Mouse (Mus musculus) hindbrain, embryonic 16.5 days (tissue): Measurements from ENCODE around the gene Tirap. TPM values are rescaled to one million over a fixed set of nuclear protein-coding genes. Genes with fewer than 3 reads are reported as not detected.

ENCODE experiments used
- ATAC-seq: fragments of 200-750 bp; cut with Nextera tagmentation; 2 replicates; pipeline ENCODE4 v1.8.0; 2017; ENCODE audit warnings: moderate TSS enrichment, moderate library complexity
- H3K27ac ChIP-seq: fragments of 300-500 bp; sonication (generic); 2 replicates; pipeline ENCODE4 v1.5.1; 2014; ENCODE audit warnings: low read depth, mild to moderate bottlenecking, control low read depth, low read length, moderate library complexity
- H3K27me3 ChIP-seq: fragments of 300-500 bp; sonication (generic); replicated peaks from 2 replicates; pipeline ENCODE4 v1.6.1; 2014; ENCODE audit warnings: low read length; ENCODE audit not compliant: control insufficient read depth, insufficient read depth
- H3K36me3 ChIP-seq: fragments of 300-500 bp; sonication (generic); 2 replicates; pipeline ENCODE4 v1.6.1; 2014; ENCODE audit warnings: mild to moderate bottlenecking, low read length, moderate library complexity, mixed read lengths; ENCODE audit not compliant: control insufficient read depth, insufficient read depth
- H3K4me1 ChIP-seq: fragments of 300-500 bp; sonication (generic); 2 replicates; pipeline ENCODE4 v1.6.1; 2014; ENCODE audit warnings: low read depth, low read length; ENCODE audit not compliant: control insufficient read depth, insufficient read depth
- H3K4me2 ChIP-seq: fragments of 300-500 bp; sonication (generic); 2 replicates; pipeline ENCODE4 v1.6.1; 2014; ENCODE audit warnings: mild to moderate bottlenecking, low read length, control low read depth, moderate library complexity
- H3K4me3 ChIP-seq: fragments of 300-500 bp; sonication (generic); 2 replicates; pipeline ENCODE4 v1.5.1; 2014; ENCODE audit warnings: mild to moderate bottlenecking, low read length, control low read depth, moderate library complexity
- H3K9ac ChIP-seq: fragments of 300-500 bp; sonication (generic); 2 replicates; pipeline ENCODE4 v1.6.1; 2014; ENCODE audit warnings: low read depth, mild to moderate bottlenecking, control low read depth, low read length, moderate library complexity
- H3K9me3 ChIP-seq: fragments of 300-500 bp; sonication (generic); 2 replicates; pipeline ENCODE4 v1.6.1; 2014; ENCODE audit warnings: mild to moderate bottlenecking, low read length, moderate library complexity; ENCODE audit not compliant: control insufficient read depth
- WGBS: fragments of 180-500 bp; shearing (Covaris S2); extraction: QIAGEN DNeasy Blood & Tissue Kit; methylation state at CpG from one replicate; pipeline ENCODE4 v1.1.7; 2014; 5-methylcytosine and 5-hydroxymethylcytosine counted together
- polyA plus RNA-seq: library from polyadenylated mRNA; unstranded; fragments of >200 nt; fragmentation: Nextera tagmentation; extraction: Ambion mirVana; gene quantifications from 2 replicates; pipeline ENCODE4 v1.2.1, GENCODE M21; 2015

Tirap gene
- polyA plus RNA-seq, 1 experiment from 2014 or later = 4.5 TPM

DNA sequence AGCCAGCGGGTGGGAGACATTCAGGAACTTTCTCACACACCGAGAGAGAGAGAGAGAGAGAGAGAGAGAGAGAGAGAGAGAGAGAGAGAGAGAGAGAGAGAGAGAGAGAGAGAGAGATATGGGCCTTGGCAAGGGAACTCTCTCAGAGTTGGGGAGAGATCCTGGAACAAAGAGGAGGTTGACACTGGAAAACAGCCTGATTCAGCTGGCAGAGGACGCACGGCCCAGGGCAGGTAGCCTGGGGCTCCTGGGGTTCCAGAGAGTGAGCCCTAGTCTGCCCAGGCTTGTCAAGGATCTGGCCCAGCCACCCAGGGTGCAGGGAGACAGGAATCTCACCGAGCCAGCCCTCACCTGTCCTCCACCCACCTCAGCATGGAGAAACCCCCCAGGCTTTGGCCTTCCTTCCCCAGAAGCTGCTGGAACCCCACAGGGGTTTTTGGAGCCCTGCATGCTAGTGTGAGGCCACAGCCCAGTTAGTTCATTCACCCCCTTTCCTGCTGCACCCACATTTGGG is 60.8 kb downstream of the Tirap start:
- Histone ChIP-seq H3K9ac (no peak overlapping the region), H3K27ac (no peak overlapping the region), H3K27me3 (no peaks in the 10 kb centered on the region), H3K4me2 (no peak overlapping the region), H3K4me3 (no peak overlapping the region), H3K36me3 (no peaks in the 10 kb centered on the region), H3K4me1 (no peaks in the 10 kb centered on the region), H3K9me3 (no peaks in the 10 kb centered on the region)
- ATAC-seq = no peak
- 85% methylated on average over 5 of the region's 5 CpGs for WGBS

DNA sequence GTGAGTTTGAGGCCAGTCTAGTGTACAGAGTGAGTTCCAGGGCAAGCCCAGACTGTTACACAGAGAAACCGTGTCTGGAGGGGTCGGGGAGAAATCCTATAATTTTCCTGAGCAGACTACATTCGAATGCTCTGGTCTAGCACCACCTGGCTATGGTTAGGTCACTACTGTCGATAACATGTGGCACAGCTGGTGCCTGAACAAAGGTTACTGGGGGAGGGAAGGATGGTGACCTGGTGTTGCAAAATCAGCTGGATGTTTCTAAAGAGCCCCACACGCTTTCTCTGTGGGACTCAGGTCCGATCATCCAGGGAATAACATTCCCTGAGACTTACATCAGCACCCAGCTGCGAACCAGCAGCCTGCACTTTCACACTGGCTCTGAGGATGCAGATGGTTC is 62.1 kb downstream of the Tirap start:
- Histone ChIP-seq H3K4me1 (no peaks in the 10 kb centered on the region), H3K36me3 (no peaks in the 10 kb centered on the region), H3K27ac (no peak overlapping the region), H3K4me2 (no peak overlapping the region), H3K9ac (no peak overlapping the region), H3K4me3 (no peak overlapping the region), H3K9me3 (no peaks in the 10 kb centered on the region), H3K27me3 (no peaks in the 10 kb centered on the region)
- ATAC-seq = no peak
- WGBS = 83% methylated on average over 7 of the region's 7 CpGs

- 61% methylated on average over 6 of the region's 6 CpGs for WGBS
- Histone ChIP-seq H3K9me3 (no peaks in the 10 kb centered on the region), H3K36me3 (no peaks in the 10 kb centered on the region), H3K27ac (no peak overlapping the region), H3K9ac (no peak overlapping the region), H3K27me3 (no peaks in the 10 kb centered on the region), H3K4me1 (no peaks in the 10 kb centered on the region), H3K4me3 (no peak overlapping the region), H3K4me2 (no peak overlapping the region)
- no peak for ATAC-seq
Measured at GRCm38 (mm10) chr9:35135575-35135974, 64.5 kb downstream of the Tirap start.

Other genes with a start within 250 kb of the Tirap start
- gene St3gal4, start 81.0 kb downstream of the Tirap start, polyA plus RNA-seq = 15.1 and 16.1 TPM in 2 replicates
- gene Dcps, start 24.2 kb downstream of the Tirap start, polyA plus RNA-seq = 73.5 and 74.4 TPM in 2 replicates
- gene Srpr, start 116 bp downstream of the Tirap start, polyA plus RNA-seq = 63.4 and 71.8 TPM in 2 replicates
- gene Foxred1, start 10.8 kb upstream of the Tirap start, polyA plus RNA-seq = 48.0 and 51.4 TPM in 2 replicates
- 46.6 and 48.5 TPM in 2 replicates for gene Fam118b, start 67.5 kb upstream of the Tirap start, polyA plus RNA-seq
- 17.6 and 20.0 TPM in 2 replicates for gene Rpusd4, start 67.6 kb upstream of the Tirap start, polyA plus RNA-seq
- gene Cdon, start 220.8 kb upstream of the Tirap start, polyA plus RNA-seq = 2.9 and 3.7 TPM in 2 replicates